ENCODE assay signal across 8 mouse cellular contexts in the genomic region with DNA sequence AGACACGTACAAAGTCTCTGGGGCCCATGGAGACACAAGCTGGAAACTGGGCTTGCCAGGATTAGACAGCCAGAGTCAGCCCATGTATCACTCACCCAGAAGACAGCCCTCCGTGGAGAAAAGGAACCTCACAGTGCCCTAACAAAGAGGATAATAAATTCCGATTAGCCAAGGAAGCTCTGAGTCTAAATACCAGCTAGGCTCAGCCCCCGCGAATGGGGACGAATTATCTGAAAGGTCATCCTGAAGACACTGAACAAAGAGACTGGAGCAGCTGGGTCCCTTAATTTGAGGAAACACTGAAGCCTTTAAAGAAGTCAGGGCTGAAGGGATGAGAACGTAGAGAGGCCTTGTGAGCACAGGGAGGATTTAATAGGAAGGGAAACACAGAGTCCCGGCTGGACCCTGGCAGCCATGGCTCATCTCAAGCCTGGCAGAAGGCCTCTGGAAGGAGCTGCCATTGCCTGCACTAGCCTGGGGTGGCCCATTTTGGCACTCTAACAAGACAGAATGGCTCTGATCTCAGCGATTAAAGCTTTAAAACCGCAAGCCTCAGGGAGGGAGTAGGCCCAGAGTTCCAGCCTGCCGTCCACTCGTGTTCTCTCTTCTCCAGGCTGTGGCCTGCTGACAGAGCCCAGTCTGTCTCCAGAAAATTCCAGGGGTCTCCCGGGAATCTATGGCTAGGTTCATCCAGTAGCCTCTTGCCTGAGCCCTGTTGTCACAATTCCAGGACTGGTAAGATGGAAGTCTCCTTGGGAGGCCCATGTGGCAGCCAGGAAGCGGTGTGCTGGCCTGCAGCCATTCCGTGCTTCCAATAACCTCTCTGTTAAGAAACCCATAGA.
DNase-seq lines count a peak whose midpoint lies in the region; ATAC-seq and TF ChIP-seq lines count a peak whose summit lies in the region.

No protein-coding gene starts in this region.

- no peak overlapping the region for H3K9ac ChIP-seq in neural tube, embryonic 12.5 days

- no peaks in the 10 kb centered on the region for H3K27me3 ChIP-seq in neural tube, embryonic 12.5 days (replicated peaks)

- H3K27ac ChIP-seq in layer of hippocampus, adult 2 months: no peak overlapping the region
- peak overlapping the region; percentile 88 for H3K27ac ChIP-seq in neural tube, embryonic 12.5 days

- no peaks in the 10 kb centered on the region for H3K36me3 ChIP-seq in neural tube, embryonic 12.5 days

- ATAC-seq in neural tube, embryonic 12.5 days (ENCODE audit: low FRiP score, low read depth): peak; percentile 96

- no peak overlapping the region for H3K4me2 ChIP-seq in neural tube, embryonic 12.5 days (replicated peaks)

- H3K4me3 ChIP-seq in layer of hippocampus, adult 2 months: no peak overlapping the region
- no peak overlapping the region for H3K4me3 ChIP-seq in neural tube, embryonic 12.5 days

- WGBS in neural tube, embryonic 12.5 days: 29% methylated on average over 15 of the region's 15 CpGs

- no peaks in the 10 kb centered on the region for H3K9me3 ChIP-seq in neural tube, embryonic 12.5 days

- peak; percentile 19 for DNase-seq in layer of hippocampus, adult 9-11 months
- DNase-seq in layer of hippocampus, adult 2 months (ENCODE audit: low spot score in 2 of 2): no peak
- peak; percentile 77 for DNase-seq in embryo, embryonic 10 days (ENCODE audit: low spot score)
- DNase-seq in gonadal fat pad, adult 2 months (ENCODE audit: low read depth): peak; percentile 50
- DNase-seq in frontal cortex, postnatal 36 days (ENCODE audit: low spot score in 2 of 2): no peak
- DNase-seq in urinary bladder, postnatal 36 days (ENCODE audit: low spot score in 2 of 2): no peak
- DNase-seq in heart, postnatal 25 days (ENCODE audit: low spot score): no peak

- no peak for TF ChIP-seq CTCF in layer of hippocampus, adult 2 months (conservative IDR thresholded peaks at IDR 0.05)

- H3K4me1 ChIP-seq in neural tube, embryonic 12.5 days: peaks cover 10% of the 10 kb centered on the region

- intact Hi-C loops in heart, postnatal 25 days (cut with DNase I): no loop called here

Comparison
In these comparisons a context has a peak if more than half of its experiments do, and no peak if none do; other contexts are left out.
1. DNase-seq: peak in layer of hippocampus, adult 9-11 months (single experiment), embryo, embryonic 10 days (single experiment) and gonadal fat pad, adult 2 months (single experiment); none in layer of hippocampus, adult 2 months (0 of 2), frontal cortex, postnatal 36 days (0 of 2), urinary bladder, postnatal 36 days (0 of 2) and heart, postnatal 25 days (single experiment).